Mouse (Mus musculus) neural tube, embryonic 12.5 days (tissue): Measurements from ENCODE around the gene Cast. TPM values are rescaled to one million over a fixed set of nuclear protein-coding genes. Genes with fewer than 3 reads are reported as not detected.

Experiments used
- ATAC-seq: fragments of 200-750 bp; cut with Nextera tagmentation; 2 replicates; pipeline ENCODE4 v1.8.0; 2017; ENCODE audit warnings: low read depth, mild to moderate bottlenecking, moderate TSS enrichment, moderate library complexity; ENCODE audit not compliant: low FRiP score
- H3K27ac ChIP-seq: fragments of 300-500 bp; sonication (generic); 2 replicates; pipeline ENCODE4 v1.5.1; 2016
- H3K27me3 ChIP-seq: fragments of 300-500 bp; sonication (generic); replicated peaks from 2 replicates; pipeline ENCODE4 v1.6.1; 2016; ENCODE audit warnings: mild to moderate bottlenecking
- H3K36me3 ChIP-seq: fragments of 300-500 bp; sonication (generic); 2 replicates; pipeline ENCODE4 v1.6.1; 2016; ENCODE audit warnings: mild to moderate bottlenecking
- H3K4me1 ChIP-seq: fragments of 300-500 bp; sonication (generic); 2 replicates; pipeline ENCODE4 v1.6.1; 2016
- H3K4me2 ChIP-seq: fragments of 300-500 bp; sonication (generic); replicated peaks from 2 replicates; pipeline ENCODE4 v1.6.1; 2016; ENCODE audit warnings: mild to moderate bottlenecking
- H3K4me3 ChIP-seq: fragments of 300-500 bp; sonication (generic); 2 replicates; pipeline ENCODE4 v1.5.1; 2016
- H3K9ac ChIP-seq: fragments of 300-500 bp; sonication (generic); 2 replicates; pipeline ENCODE4 v1.6.1; 2016; ENCODE audit warnings: mild to moderate bottlenecking
- H3K9me3 ChIP-seq: fragments of 300-500 bp; sonication (generic); 2 replicates; pipeline ENCODE4 v1.6.1; 2016; ENCODE audit warnings: mild to moderate bottlenecking
- WGBS: fragments of 180-500 bp; shearing (Covaris S2); methylation state at CpG from one replicate; pipeline ENCODE4 v1.1.7; 2016; 5-methylcytosine and 5-hydroxymethylcytosine counted together
- polyA plus RNA-seq: library from polyadenylated mRNA; unstranded; fragments of >200 nt; fragmentation: Nextera tagmentation; extraction: Ambion mirVana; gene quantifications from 2 replicates; pipeline ENCODE4 v1.2.1, GENCODE M21; 2016

Cast gene
- polyA plus RNA-seq, 1 experiment from 2014 or later: 18.2 TPM

DNA sequence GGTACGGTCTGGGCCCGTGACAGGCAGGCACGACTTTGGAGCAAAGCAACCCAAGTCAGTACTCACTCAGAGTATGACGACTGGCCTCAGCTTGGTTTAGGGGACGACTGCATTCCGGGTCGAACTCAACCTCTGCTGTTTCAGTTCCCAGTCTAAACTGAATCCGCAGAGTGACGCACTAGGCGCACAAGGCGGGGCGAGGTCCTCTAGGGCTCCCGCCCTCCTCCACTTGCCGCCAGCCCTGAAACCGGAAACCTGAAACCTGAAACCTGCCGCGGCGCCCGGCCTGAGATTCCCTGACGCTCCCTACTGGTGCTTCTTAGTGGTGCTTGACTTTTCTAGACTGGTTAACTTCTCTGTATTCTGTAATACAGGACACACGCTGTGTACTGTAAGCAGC is 38.1 kb downstream of the Cast start:
- peak; percentile 93 for ATAC-seq
- Histone ChIP-seq H3K4me1 (no peaks in the 10 kb centered on the region), H3K4me3 (peak overlapping the region; percentile 32), H3K27me3 (no peaks in the 10 kb centered on the region), H3K9me3 (no peaks in the 10 kb centered on the region), H3K27ac (no peak overlapping the region), H3K4me2 (peak overlapping the region; percentile 60), H3K9ac (0 out of 2 replicates have a peak overlapping the region, but pooled peaks have one; percentile 14), H3K36me3 (no peaks in the 10 kb centered on the region)
- under 1% methylated on average over 21 of the region's 21 CpGs for WGBS

DNA sequence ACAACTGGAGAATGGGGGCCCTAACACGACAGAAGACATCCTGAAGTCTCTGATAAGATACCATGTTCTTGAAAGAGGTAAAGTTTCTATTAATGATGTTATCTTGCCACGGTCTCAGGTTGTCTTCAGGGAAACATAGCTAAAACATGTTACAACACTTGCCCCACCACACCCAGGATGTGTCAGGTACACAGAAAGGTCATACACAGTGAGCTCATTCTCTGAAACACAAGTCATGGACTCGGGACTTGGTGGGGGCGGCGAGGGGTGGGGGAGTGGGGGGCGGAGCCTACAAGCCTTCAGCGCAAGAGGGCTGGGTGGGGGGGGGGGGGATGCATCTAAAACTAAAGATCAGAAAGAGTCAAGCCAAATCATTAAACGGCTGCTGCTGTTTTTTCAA is 38.7 kb downstream of the Cast start:
- Histone ChIP-seq H3K4me1 (no peaks in the 10 kb centered on the region), H3K9me3 (no peaks in the 10 kb centered on the region), H3K4me2 (peak overlapping the region; percentile 60), H3K36me3 (no peaks in the 10 kb centered on the region), H3K27ac (no peak overlapping the region), H3K4me3 (peak overlapping the region; percentile 32), H3K9ac (no peak overlapping the region), H3K27me3 (no peaks in the 10 kb centered on the region)
- ATAC-seq: peak; percentile 64
- WGBS: 15% methylated on average over 8 of the region's 8 CpGs

DNA sequence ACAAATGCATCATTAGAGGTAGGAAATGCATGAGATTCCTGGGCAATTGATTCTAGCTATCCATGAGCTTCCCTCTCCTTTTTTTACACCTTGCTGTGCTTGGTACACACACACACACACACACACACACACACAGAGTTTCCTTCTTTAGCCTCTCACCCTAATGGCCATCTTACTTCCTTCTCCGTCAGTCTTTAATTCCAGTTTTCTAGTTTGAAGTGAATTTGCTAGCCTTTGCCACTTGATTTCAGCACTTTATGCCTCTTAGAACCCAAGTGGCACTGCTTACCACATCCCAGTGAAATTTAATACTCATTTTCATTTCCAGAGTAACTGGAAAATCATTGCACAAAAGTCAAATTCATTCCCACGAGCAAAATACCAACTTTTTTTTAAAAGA is 41.4 kb downstream of the Cast start:
- Histone ChIP-seq H3K4me3 (no peak overlapping the region), H3K27me3 (no peaks in the 10 kb centered on the region), H3K36me3 (no peaks in the 10 kb centered on the region), H3K4me2 (no peak overlapping the region), H3K4me1 (no peaks in the 10 kb centered on the region), H3K27ac (no peak overlapping the region), H3K9me3 (no peaks in the 10 kb centered on the region), H3K9ac (no peak overlapping the region)
- 70% methylated on average over 2 of the region's 2 CpGs for WGBS
- ATAC-seq: no peak

DNA sequence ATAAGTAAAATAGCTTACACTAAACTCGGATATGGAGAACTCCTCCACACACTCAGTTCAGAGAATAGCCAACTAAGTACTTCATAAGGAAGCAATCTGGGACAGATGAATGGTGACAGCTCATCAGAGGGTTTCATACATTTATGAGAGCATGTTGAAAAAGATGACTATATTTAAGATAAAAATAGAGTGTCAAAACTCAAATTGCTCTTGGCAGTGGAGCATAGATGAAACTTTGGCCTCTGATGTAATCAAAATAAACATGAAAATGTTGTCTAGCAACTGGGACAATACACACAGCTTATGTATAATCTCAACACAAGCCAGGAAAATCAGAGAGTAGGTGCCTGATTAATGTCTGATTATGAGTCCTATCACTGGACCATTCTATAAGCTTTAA is 45.9 kb downstream of the Cast start:
- H3K4me3 ChIP-seq: no peak overlapping the region
- WGBS: 92% methylated on average over 1 of the region's 1 CpGs
- no peaks in the 10 kb centered on the region for H3K36me3 ChIP-seq
- H3K4me1 ChIP-seq: no peaks in the 10 kb centered on the region
- no peaks in the 10 kb centered on the region for H3K9me3 ChIP-seq
- H3K27me3 ChIP-seq: no peaks in the 10 kb centered on the region
- no peak overlapping the region for H3K27ac ChIP-seq
- H3K9ac ChIP-seq: no peak overlapping the region
- H3K4me2 ChIP-seq: no peak overlapping the region
- no peak for ATAC-seq

DNA sequence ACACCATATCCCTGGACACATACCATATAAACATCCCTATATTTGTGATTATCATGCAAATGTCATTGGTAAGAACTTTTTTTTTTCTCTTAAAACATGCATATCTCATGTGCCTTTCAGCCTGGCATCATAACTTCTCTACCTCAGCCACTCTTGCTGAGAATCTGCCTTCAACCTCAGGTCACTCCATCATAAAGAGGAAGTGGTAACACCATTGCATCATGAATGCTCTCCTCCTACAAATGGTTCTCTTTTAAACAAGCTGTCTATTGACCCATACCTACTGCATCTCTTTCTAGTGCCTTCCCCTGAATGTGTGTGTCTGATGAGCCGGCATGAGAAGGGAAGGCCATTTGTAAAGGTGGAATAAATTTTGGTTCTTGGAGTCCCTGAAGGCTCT is 49.5 kb downstream of the Cast start:
- WGBS: 88% methylated on average over 1 of the region's 1 CpGs
- no peaks in the 10 kb centered on the region for H3K36me3 ChIP-seq
- no peak overlapping the region for H3K9ac ChIP-seq
- ATAC-seq: no peak
- H3K4me1 ChIP-seq: no peaks in the 10 kb centered on the region
- H3K27ac ChIP-seq: no peak overlapping the region
- H3K27me3 ChIP-seq: no peaks in the 10 kb centered on the region
- H3K4me3 ChIP-seq: no peak overlapping the region
- no peaks in the 10 kb centered on the region for H3K9me3 ChIP-seq
- no peak overlapping the region for H3K4me2 ChIP-seq

DNA sequence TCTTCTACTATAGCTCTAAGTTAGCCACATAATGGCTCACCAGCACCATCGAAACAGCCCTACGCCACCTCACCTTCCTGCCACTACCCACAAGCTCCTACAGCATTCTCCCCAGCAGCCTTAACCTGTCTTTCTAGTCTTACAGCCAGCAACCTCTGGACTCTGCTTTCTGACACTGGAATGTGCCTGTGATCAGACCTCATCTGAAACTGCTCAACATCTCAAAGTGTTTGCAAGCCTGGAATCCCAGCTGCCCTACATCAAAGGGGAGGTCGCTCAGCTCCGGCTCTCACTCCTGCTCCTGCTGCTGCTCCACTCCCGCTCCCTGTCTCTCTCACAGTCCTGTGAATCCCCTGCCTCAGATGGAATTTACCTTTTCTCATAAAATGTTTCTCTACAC is 65.4 kb downstream of the Cast start:
- H3K9me3 ChIP-seq: no peaks in the 10 kb centered on the region
- 51% methylated on average over 5 of the region's 5 CpGs for WGBS
- H3K27ac ChIP-seq: no peak overlapping the region
- no peak overlapping the region for H3K4me2 ChIP-seq
- no peak overlapping the region for H3K4me3 ChIP-seq
- H3K9ac ChIP-seq: no peak overlapping the region
- no peaks in the 10 kb centered on the region for H3K27me3 ChIP-seq
- ATAC-seq: no peak
- no peaks in the 10 kb centered on the region for H3K4me1 ChIP-seq
- H3K36me3 ChIP-seq: no peaks in the 10 kb centered on the region

DNA sequence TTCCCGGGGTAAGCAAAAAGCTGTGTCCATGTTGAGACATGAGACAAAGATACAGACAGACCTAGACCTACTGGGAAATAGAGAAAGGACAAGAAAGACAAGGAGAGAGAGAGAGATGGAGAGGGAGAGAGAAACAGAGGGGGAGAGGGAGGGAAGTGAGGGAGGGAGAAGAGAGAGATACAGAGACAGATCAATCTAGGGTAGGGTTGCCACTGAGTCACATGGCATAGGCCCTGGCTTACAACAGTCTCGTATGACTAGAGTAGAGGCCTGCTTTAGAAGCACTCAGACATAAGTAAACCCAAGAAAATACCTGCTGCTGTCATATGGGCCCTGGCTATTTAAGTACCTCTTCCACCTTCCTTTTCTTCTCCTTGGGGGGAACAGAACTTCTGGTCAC is 72.2 kb downstream of the Cast start:
- Histone ChIP-seq H3K4me3 (no peak overlapping the region), H3K27ac (no peak overlapping the region), H3K4me1 (no peaks in the 10 kb centered on the region), H3K36me3 (no peaks in the 10 kb centered on the region; the same call in 1 of the 2 replicates), H3K9me3 (no peaks in the 10 kb centered on the region), H3K4me2 (no peak overlapping the region), H3K27me3 (no peaks in the 10 kb centered on the region), H3K9ac (no peak overlapping the region)
- WGBS: 84% methylated on average over 2 of the region's 2 CpGs
- no peak for ATAC-seq

DNA sequence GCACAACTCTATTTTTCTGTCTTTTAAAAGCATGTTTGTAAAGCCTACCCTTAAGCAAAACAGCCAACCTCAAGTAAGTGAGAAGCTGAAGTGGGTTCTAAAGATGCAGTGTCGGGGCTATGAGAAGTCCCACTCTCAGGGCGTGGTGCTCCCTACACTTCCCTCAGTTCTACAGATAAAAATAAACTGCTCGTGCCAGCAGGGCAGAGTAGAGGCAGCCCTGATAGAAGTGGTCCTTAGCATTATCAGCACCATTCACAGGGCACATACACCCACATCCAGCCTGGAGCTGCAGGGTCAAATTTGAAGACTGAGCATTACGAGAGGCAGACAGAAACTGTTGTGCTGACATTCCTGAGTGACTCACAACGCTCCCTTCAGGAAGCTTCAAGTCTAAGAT is 72.8 kb downstream of the Cast start:
- no peaks in the 10 kb centered on the region for H3K4me1 ChIP-seq
- 88% methylated on average over 5 of the region's 5 CpGs for WGBS
- H3K4me3 ChIP-seq: no peak overlapping the region
- H3K4me2 ChIP-seq: no peak overlapping the region
- ATAC-seq: no peak
- H3K36me3 ChIP-seq: no peaks in the 10 kb centered on the region; the same call in 1 of the 2 replicates
- no peak overlapping the region for H3K9ac ChIP-seq
- H3K9me3 ChIP-seq: no peaks in the 10 kb centered on the region
- no peak overlapping the region for H3K27ac ChIP-seq
- H3K27me3 ChIP-seq: no peaks in the 10 kb centered on the region

DNA sequence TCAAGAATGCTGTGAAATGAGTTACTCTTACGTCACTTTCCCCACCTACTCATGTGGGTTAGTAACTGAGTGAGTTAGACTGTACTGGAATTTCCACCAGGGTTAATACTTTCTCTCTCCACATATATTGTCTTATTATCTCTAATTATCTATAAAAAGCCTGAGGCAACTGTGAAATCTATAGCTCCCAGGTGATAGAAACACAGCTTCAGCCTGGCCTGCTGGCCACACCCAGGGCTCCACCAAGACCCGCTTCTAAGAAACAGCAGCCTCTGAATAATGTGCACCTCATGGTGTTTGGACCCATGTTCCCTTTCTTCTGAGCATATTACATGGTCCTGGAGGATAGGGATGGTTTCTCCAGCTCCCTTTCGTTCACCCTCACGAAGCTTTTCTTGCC is 74.9 kb downstream of the Cast start:
- H3K4me1 ChIP-seq: no peaks in the 10 kb centered on the region
- H3K27me3 ChIP-seq: no peaks in the 10 kb centered on the region
- 94% methylated on average over 4 of the region's 4 CpGs for WGBS
- no peak overlapping the region for H3K4me2 ChIP-seq
- ATAC-seq: no peak
- H3K9me3 ChIP-seq: no peaks in the 10 kb centered on the region
- H3K36me3 ChIP-seq: no peaks in the 10 kb centered on the region; the same call in 1 of the 2 replicates
- H3K27ac ChIP-seq: no peak overlapping the region
- no peak overlapping the region for H3K4me3 ChIP-seq
- H3K9ac ChIP-seq: no peak overlapping the region

DNA sequence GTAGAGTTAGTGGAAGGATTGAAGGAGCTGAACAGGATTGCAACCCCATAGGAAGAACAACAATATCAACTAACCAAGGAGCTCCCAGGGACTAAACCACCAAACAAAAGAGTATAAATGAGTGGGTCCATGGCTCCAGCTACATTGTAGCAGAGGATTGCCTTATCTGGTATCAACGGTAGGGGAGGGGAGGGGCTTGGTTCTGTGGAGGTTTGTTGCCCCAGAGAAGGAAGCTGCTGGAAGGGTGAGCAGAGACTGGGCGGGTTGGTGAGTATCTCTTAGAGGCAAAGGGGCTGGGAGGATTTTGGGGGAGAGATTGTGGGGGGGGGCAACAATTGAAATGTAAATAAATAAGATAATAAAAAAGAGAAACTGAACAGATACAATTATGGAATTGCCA is 89.6 kb downstream of the Cast start:
- 80% methylated on average over 2 of the region's 2 CpGs for WGBS
- ATAC-seq: no peak

DNA sequence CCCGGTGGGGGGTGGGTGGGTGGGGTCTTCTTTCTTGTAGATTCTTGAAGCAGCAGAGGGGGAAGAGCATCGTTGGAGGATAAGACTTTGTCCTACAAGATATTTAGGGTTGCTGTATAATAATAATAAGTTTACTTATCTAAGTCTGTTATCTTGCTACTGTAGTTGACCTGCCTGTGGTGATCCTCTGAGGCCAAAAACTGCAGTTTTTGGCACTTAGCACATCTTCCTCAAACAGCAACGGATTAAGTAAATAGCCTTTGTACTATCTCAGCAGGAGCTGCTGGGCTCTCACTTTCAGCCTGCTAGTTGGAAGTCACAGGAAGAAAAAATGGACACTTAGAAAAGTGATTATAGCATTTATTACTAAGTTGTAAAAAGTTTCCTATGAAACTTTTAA is 112.4 kb downstream of the Cast start:
- H3K4me2 ChIP-seq: no peak overlapping the region
- no peak for ATAC-seq
- no peak overlapping the region for H3K9ac ChIP-seq
- H3K4me1 ChIP-seq: no peaks in the 10 kb centered on the region
- H3K4me3 ChIP-seq: no peak overlapping the region
- H3K36me3 ChIP-seq: no peaks in the 10 kb centered on the region
- no peaks in the 10 kb centered on the region for H3K9me3 ChIP-seq
- 45% methylated on average over 3 of the region's 3 CpGs for WGBS
- H3K27ac ChIP-seq: no peak overlapping the region
- no peaks in the 10 kb centered on the region for H3K27me3 ChIP-seq

More for the DNA sequence above, 89.6 kb downstream of the Cast start:
- no peaks in the 10 kb centered on the region for H3K9me3 ChIP-seq
- H3K4me2 ChIP-seq: no peak overlapping the region
- H3K27ac ChIP-seq: no peak overlapping the region
- H3K36me3 ChIP-seq: no peaks in the 10 kb centered on the region
- H3K9ac ChIP-seq: no peak overlapping the region
- H3K27me3 ChIP-seq: no peaks in the 10 kb centered on the region
- H3K4me3 ChIP-seq: no peak overlapping the region
- no peaks in the 10 kb centered on the region for H3K4me1 ChIP-seq

DNA sequence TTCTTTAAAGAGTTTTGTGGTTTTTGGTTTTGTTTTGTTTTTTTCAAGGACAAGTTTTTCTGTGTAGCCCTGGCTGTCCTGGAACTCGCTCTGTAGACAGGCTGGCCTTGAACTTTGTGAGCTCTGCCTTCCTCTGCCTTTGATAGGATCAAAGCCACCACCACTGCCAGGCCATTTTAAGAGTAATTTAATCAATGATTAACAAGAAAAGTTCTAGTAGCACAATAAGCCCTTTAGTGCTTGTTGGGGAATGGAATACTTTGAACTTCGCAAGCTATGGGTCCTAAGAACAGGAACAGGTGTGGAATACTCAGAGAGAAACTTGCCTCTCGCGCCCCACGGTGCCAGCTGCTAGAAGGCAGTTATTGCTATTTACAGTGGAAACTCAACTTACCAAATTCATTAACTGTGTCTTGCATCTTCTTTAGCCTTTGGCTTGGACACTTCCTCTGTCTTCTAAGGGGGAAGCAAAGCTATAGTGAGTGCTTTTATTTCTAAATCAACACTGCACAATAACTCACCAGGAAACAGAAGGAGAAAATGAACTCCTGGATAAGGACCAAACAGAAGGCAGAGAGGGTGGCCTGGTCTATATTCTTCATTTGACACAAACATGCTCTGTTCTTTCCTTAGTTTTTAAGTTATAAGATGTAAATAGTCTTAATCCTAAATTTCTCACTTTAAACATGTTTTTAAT is 113.0 kb downstream of the Cast start:
- 82% methylated on average over 5 of the region's 5 CpGs for WGBS

More for the DNA sequence above, 113.0 kb downstream of the Cast start:
- Histone ChIP-seq H3K9ac (no peak overlapping the region), H3K27me3 (no peaks in the 10 kb centered on the region), H3K36me3 (no peaks in the 10 kb centered on the region), H3K27ac (no peak overlapping the region), H3K9me3 (no peaks in the 10 kb centered on the region), H3K4me3 (no peak overlapping the region), H3K4me1 (no peaks in the 10 kb centered on the region), H3K4me2 (no peak overlapping the region)
- no peak for ATAC-seq
